Mouse (Mus musculus): ENCODE data around the gene Trim44.

The Trim44 gene

GRCm38 (mm10) chr2:102372690-102373089 is 34.9 kb downstream of the Trim44 start:
- ATAC-seq (ENCODE audit: insufficient number of reproducible peaks, low FRiP score, low TSS enrichment) = no peak

DNA sequence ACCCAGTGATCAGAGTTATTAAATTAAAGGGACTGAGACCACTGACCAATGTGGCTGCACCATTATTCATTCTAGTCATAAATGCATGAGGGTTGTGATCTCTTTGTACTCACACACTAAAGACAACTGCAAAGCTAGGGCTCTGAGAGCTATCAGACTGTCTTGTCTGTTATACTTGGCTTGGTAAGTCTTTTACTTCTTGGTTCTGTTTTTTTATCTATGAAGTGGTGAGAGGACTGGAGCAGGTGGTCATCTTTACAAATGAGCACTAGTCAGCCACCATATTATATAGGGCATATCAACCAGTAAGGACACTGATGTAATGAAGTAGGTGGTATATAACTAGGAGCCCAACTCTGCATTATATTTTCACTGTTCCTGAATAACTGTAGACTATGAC is 36.3 kb downstream of the Trim44 start:
- ATAC-seq (ENCODE audit: insufficient number of reproducible peaks, low FRiP score, low TSS enrichment) = no peak

GRCm38 (mm10) chr2:102365983-102366545 is 41.6 kb downstream of the Trim44 start:
- no peak for ATAC-seq (ENCODE audit: insufficient number of reproducible peaks, low FRiP score, low TSS enrichment)

GRCm38 (mm10) chr2:102364565-102365200 is 42.9 kb downstream of the Trim44 start:
- ATAC-seq (ENCODE audit: insufficient number of reproducible peaks, low FRiP score, low TSS enrichment) = no peak

GRCm38 (mm10) chr2:102362896-102363530 is 44.6 kb downstream of the Trim44 start:
- no peak for ATAC-seq (ENCODE audit: insufficient number of reproducible peaks, low FRiP score, low TSS enrichment)

DNA sequence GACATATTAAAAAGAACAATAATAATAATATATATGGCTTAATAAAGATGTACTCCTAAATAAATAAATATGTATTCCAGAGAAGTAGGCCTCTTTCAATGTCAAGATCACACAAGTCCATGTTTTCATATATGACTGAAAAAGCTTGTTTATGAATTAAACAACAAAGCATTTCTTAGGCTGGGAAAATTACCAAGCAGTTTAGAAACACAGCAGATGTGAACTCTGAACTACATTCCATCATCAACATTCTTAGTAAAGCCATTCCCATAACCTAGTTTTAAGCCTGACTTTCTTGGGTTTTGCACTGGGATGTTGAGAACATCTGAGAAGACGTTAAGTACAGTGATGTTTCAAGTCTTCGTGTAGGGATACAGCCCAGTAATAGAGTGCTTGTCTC is 45.4 kb downstream of the Trim44 start:
- no peak for ATAC-seq (ENCODE audit: insufficient number of reproducible peaks, low FRiP score, low TSS enrichment)

DNA sequence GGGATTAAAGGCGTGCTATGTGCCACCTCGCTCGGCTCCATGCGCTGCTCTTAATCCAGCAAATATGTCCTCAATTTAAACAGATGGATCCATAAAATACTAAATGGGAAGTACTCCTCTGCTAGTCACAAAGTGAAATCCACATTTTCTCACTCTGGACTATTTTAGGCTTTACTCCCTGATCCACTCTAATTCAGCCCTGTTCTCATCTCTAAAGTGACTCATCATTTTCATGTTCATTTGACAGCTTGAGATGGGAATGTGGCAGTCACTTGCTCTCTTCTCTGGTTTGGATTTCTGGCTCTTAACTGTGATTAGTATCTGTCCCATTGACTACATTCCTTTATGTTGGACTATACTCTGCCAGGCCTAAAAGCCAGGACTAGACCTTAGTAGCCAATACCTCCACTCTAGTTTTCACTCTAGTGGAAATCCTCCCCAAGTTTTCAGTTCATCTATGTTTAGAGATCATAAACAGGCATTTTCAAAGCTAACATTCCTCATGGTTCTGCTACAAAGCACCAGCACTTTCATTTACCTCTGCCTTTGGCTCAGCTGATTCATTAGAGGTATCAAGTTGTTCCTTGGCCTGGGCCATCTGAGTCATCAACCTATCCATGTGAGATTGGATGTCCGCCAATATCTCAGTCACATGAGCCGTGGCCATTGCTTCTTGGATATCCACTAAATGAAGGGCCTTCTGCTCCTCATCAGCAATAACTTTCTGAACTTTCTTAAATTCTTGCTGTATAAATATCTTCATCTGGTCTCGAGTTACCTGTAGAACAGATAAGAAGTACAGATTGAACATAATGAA is 50.5 kb downstream of the Trim44 start:
- ATAC-seq (ENCODE audit: insufficient number of reproducible peaks, low FRiP score, low TSS enrichment) = peak; percentile 45; the same call in 1 of the 2 replicates

- ATAC-seq (ENCODE audit: insufficient number of reproducible peaks, low FRiP score, low TSS enrichment) = no peak
Measured at GRCm38 (mm10) chr2:102354076-102354475, 53.6 kb downstream of the Trim44 start.

DNA sequence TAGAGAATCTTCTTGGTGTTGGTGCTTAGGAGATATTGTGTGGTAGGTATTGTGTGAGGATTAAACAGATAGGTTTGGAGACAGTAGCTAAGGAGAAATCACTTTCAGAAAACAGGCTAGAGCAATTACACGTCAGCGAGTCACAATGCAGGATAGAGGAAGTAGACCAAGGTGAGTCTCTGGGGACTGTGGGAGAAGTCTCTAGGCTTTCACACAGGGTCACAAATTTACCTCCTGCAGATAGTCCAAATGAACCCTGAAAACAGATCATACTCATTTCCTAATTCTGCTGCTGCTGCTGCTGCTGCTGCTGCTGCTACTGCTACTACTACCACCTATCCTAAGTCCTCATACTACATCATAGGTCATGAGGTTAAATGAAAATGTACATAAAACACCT is 66.2 kb downstream of the Trim44 start:
- no peak for ATAC-seq (ENCODE audit: insufficient number of reproducible peaks, low FRiP score, low TSS enrichment)

DNA sequence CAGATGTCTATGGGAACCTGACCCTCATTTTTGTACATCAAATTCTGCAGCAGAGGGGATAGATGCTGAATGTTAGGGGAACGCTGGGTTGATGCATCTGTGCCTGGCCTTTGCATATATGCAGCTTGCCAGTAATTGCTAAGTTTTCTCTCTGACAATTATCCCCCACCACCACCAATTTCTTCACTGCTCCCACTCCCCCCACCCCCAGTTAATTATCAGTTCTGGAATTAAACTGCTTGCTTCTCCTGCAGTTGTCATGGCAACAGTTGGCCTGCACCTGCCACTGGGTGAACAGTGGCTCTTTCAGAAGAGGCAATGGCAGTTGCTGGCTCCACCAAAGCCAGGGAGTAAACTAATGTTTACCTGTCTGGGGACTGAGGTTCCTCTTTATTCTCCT is 70.8 kb downstream of the Trim44 start:
- ATAC-seq (ENCODE audit: insufficient number of reproducible peaks, low FRiP score, low TSS enrichment) = no peak

- ATAC-seq (ENCODE audit: insufficient number of reproducible peaks, low FRiP score, low TSS enrichment) = no peak
Measured at GRCm38 (mm10) chr2:102331932-102332331, 75.7 kb downstream of the Trim44 start.

DNA sequence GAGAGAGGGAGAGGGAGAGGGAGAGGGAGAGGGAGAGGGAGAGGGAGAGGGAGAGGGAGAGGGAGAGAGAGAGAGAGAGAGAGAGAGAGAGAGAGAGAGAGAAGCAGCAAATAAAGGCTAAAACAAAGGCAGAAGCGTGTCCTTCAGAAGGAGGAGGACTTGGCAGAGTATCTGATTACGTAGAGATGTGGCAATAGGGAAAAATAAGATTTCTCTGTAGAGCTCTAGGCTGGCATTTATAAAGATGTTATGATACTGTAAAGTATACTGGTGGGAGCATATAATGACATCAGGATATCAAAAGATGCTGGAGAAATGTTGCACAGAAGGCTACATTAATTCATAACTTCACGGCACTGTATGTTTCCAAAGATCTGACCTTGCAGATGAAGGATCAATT is 76.5 kb downstream of the Trim44 start:
- no peak for ATAC-seq (ENCODE audit: insufficient number of reproducible peaks, low FRiP score, low TSS enrichment)

DNA sequence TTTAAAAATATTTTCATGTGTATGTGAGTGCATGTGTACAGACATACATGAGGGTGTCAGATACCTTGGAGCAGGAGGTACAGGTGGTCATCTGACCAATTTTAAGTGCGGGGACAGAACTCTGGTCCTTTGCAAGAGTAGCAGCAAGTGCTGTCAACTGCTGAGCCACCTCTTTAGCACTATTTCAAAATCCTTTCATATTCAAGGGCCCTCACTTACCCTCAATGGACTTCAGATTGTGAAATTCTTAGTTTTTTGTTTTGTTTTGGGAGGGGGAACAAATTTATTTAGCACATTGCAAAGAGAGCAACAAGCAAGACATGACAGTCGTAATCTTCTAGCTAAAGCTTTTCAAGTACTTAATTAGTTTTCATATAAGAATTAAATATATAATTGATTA is 81.7 kb downstream of the Trim44 start:
- ATAC-seq (ENCODE audit: insufficient number of reproducible peaks, low FRiP score, low TSS enrichment) = no peak

DNA sequence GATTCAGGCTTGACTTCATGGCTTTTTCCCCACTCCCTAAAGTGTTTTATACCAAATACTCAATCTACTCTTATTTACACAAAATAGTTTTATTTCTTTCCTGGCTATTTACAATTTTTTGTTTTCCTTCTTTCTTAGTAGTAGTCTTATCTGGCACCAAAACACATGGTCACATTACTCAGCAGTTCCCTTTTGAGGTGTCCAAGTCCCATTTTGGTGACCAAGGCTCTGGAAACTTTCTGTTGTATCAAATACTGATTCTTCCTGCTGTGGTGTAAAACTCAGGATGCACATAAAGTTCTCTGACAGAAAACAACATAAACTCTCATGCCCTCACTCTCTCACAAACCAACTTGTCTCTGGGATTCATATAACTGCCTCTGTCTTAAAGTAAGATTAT is 83.3 kb downstream of the Trim44 start:
- ATAC-seq (ENCODE audit: insufficient number of reproducible peaks, low FRiP score, low TSS enrichment) = no peak

- 0 out of 2 replicates have a peak, but pooled peaks have one; percentile 51 for ATAC-seq (ENCODE audit: insufficient number of reproducible peaks, low FRiP score, low TSS enrichment)
Measured at GRCm38 (mm10) chr2:102316540-102316939, 91.1 kb downstream of the Trim44 start.

DNA sequence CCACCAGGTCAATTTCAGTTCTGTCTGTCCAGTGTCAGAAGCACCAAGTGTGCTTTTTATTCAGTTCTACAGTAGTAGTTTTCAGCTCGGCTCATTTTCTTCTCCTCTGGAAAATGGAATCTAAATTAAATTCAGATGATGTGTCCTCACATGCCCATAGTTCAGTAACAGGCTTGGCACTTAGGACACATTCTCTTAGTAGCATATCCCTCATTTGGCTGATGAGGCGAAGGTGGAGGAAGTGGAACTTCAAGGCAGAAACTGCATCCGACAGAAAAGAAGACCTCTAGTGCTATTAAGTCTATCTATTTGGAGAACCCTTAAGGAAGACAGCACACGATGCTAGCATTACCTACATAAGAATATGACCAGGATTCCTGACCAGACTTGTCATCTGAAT is 92.5 kb downstream of the Trim44 start:
- no peak for ATAC-seq (ENCODE audit: insufficient number of reproducible peaks, low FRiP score, low TSS enrichment)

GRCm38 (mm10) chr2:102314610-102315009 is 93.0 kb downstream of the Trim44 start:
- ATAC-seq (ENCODE audit: insufficient number of reproducible peaks, low FRiP score, low TSS enrichment) = no peak

- no peak for ATAC-seq (ENCODE audit: insufficient number of reproducible peaks, low FRiP score, low TSS enrichment)
Measured at GRCm38 (mm10) chr2:102314068-102314467, 93.6 kb downstream of the Trim44 start.

DNA sequence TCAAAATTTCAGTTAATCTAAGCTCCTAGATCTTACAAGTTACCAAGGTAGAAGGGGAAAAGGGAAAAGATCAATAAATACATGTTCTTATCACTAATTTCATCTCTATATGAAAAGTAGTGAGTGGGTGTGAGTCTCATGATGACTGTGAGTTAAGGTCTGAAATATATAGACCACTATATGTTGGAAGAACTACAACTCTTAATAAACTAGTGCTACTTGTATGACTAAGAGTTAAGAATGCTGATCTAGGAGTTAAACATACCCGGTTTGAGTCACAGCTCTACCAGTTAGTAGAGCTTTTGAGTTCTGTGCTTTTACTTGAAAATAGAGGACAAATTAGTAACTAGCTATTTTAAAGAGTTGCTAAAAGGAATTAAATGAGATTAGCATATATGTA is 94.7 kb downstream of the Trim44 start:
- no peak for ATAC-seq (ENCODE audit: insufficient number of reproducible peaks, low FRiP score, low TSS enrichment)

- ATAC-seq (ENCODE audit: insufficient number of reproducible peaks, low FRiP score, low TSS enrichment) = no peak
Measured at GRCm38 (mm10) chr2:102303274-102303673, 104.4 kb downstream of the Trim44 start.

- no peak for ATAC-seq (ENCODE audit: insufficient number of reproducible peaks, low FRiP score, low TSS enrichment)
Measured at GRCm38 (mm10) chr2:102302532-102302931, 105.1 kb downstream of the Trim44 start.

Data from cerebellum, adult (tissue).